Mouse (Mus musculus) embryonic fibroblast, embryonic 13.5 days (primary cell): ENCODE measurements around the gene P4ha1.

Experiments
- CTCF ChIP-seq: IDR thresholded peaks from 2 replicates; pipeline ENCODE4 v1.5.1; 2011; ENCODE audit warnings: mild to moderate bottlenecking, control low read depth, low read length, moderate library complexity, borderline replicate concordance; ENCODE audit not compliant: insufficient read depth
- POLR2A ChIP-seq: IDR thresholded peaks from 2 replicates; pipeline ENCODE4 v1.6.1; 2011; ENCODE audit warnings: low read depth, mild to moderate bottlenecking, control low read depth, low read length, moderate library complexity

- TF ChIP-seq CTCF (no peak), POLR2A (no peak)
These were observed 66.6 kb downstream of the P4ha1 start for GRCm38 (mm10) chr10:59389652-59390051.
